Mouse (Mus musculus) ovary, postnatal 36 days (tissue): ENCODE measurements around the gene B9d1.
A peak's percentile ranks its signal among the peaks of the same experiment; 100 is the strongest.

Experiments
- DNase-seq: peaks from one replicate; pipeline ENCODE4 v3.0.0; 2022; ENCODE audit warnings: low spot score, mixed read lengths

The B9d1 gene

GRCm38 (mm10) chr11:61504713-61505257 is at the start of gene B9d1:
B9d1 (plus strand) TSS chr11:61505144.
- peak; percentile 92 for DNase-seq

GRCm38 (mm10) chr11:61464071-61464470 is 40.9 kb upstream of the B9d1 start:
- no peak for DNase-seq

GRCm38 (mm10) chr11:61465422-61465821 is 39.5 kb upstream of the B9d1 start:
- DNase-seq = no peak

- no peak for DNase-seq
Measured at GRCm38 (mm10) chr11:61468534-61468933, 36.4 kb upstream of the B9d1 start.

DNA sequence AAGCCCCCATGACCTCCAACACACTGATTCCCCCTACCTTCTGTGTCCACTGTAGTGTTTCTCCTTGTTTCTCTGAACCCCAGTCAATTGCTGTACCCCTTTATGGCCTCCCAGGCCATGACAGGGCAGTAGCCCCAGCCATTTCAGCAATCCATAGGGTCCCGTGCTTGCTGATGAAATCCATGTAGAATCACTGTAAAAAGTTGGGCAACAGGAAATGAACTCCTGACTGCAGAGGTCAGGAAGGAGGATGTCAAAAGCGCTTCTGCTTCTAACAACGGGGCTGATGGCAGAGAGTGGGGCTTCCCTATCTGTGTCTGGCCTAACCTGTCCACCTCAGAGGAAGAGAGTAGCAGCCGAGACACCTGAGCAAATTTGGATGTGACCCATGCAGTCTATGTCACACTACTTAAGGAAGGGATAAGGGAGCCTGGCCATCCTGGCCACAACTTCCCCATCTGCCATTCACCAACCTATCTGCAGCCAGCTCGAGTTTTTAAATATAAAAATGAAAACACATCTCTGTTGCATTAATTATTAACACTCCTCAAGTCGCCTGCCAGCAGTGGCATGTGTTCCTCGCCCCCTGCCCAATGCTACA is 35.5 kb upstream of the B9d1 start:
- no peak for DNase-seq

- DNase-seq = no peak
Measured at GRCm38 (mm10) chr11:61470880-61471279, 34.1 kb upstream of the B9d1 start.

DNA sequence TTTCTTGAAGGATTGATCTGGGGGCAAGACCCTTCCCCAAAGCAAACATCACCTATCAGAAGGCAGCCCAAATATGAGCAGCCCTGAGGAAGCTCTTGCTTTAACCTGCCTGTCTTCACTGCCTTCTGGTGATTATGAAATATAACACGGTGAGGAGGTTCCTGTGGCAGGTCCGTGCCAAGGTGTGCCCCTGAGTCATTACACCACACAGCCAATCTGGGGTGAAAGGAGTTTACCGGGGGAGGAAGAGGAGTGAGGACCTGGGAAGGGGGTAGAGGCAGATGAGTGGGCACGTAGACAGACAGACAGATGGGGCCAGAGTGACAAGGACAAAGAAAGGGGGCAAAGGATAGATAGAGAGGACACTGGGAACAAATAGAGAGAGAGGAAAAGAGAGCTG is 31.3 kb upstream of the B9d1 start:
- DNase-seq = no peak

DNA sequence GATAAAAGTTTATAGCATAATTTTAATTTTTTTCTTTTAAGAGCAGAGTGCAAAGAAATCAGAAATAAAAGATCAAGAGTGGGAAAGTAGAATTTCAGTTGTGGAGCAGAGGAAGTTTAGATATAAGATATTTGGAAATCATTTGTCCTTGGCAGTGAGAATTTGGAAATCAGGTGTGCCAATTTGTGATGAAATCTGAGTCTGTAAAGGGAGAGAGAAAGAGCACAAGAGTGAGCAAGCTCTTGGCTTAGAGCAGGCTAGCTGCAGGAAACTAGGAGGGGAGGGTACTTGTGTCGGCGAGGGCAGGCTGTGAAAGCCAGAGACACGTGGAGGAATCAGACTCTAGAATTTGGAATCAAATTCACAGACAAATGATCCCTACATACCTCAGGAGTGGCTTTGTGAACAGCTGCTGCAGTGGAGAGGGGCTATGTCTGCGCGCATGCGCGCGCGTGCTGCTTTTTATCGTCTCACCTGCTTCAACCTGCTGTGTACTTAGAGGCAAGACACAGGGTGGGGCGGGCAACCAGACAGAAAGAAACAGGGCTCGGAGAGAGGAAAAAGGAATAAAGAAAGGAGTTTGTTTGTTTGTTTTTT is 28.1 kb upstream of the B9d1 start:
- DNase-seq = no peak

DNA sequence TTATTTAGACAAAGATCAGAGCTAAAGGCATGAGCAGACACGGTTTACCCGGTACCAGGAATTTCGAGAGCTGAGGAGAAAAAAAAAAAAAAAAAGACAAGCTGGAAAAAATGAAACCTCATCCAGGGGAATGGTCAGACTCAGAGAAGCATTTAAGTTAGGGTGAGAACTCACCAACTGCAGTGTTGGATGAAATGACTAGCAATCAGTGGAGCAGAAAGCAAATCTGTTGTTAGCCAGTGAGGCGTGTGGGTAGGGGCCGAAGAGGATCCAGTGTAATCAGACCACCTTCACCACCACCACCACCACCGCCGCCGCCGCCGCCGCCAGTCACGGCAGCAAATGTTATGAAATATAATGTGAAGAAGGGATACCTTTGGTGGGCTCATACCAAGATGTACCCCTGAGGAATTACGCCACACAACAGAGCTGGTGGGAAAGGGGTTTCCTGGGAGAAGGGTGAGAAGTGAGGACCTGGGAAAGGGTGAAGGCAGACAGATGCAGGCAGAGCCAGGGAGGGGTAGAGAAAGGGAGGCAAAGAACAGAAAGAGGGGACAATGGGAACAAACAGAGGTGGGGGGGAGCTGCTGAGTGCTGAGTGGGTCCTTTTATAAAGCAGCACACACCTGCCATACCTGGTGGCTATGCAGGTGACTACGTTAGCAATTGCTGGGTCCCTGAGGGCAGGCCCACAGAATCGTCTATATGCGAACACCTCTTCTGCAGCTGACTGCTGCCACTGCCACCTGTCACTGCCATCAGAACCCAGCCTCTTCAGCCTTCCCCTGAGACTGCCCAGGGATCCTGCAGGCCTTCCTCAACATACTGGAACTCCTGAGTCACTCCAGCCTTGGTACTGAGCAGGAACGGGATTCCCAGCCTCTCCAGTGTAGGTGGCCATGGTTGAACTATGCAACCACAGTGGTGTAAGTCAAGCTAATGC is 27.1 kb upstream of the B9d1 start:
- no peak for DNase-seq

- no peak for DNase-seq
Measured at GRCm38 (mm10) chr11:61478788-61479187, 26.2 kb upstream of the B9d1 start.

DNA sequence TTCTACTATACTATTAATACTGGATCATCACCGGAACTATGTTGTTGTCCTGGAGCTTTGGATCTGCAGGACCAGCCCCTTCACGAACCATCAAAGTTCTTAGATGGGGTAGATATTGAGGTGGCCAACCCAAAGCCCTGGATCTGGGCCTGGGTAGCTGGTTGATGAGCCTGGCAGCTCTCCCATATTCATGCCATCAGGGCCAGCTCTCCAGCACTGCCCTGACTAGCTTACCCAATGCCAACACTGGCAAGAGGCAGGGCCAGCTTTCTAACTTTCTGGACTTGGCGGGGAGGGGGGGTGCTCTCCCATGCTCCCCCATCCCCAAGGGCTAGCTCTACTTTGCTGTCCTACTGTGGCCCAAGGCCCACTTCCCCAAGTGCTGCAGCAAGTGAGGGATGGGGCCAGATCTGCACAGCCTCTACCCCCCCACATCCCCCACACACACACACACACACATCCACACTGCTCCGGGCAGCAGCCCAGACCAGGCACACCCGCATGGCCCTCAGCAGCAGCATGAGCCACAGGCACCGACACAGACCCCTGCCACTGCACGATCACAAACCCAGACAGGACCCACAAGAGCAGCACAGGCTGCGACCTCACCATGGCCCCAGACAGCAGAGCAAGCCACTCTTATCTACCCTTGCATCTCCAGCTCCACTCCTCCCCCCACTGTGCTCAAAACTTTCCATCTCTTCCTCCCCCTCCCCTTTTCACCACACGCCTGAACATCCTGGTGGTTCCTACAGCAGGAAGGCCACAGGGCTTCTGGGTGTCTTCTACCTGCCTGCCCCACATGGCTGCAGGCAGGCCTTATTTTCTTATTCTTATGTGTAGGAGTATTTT is 23.5 kb upstream of the B9d1 start:
- DNase-seq = no peak

DNA sequence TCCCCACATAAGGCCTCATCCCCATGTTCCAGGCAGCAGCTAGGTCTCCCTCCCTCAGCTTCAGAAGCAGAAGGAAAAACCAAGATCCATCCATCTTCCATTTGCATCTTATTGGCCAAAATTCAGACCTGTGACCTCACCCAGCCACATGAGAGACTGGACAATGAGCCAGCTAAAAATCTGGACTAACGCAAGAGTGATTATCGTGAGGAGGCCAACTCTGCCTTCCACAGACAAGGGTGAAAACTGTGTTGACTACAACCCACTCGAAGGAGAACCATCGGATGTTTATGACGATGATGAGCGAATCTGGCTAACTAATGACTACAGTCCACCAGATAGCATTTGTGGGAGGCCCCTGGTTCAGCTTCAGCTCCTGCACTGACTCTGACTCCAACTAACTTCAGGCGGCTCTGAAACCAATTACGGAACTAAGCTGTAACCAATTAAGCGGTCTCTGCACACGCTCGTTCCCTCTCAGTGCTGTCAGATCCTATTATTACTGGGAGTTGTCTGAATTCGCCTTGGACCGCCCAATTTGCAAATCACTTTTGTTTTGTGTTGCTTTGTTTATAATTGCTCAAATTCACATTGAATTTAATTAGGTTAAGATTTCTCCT is 21.6 kb upstream of the B9d1 start:
- DNase-seq = no peak

GRCm38 (mm10) chr11:61484256-61484612 is 20.7 kb upstream of the B9d1 start:
- DNase-seq = no peak

- DNase-seq = no peak
Measured at GRCm38 (mm10) chr11:61484613-61485540, 20.1 kb upstream of the B9d1 start, which contains the start of gene Mfap4. Mfap4 (plus strand) TSS chr11:61485431.

- no peak for DNase-seq
Measured at GRCm38 (mm10) chr11:61485541-61486457, 19.1 kb upstream of the B9d1 start.

- DNase-seq = no peak
Measured at GRCm38 (mm10) chr11:61486458-61487219, 18.3 kb upstream of the B9d1 start.

GRCm38 (mm10) chr11:61487401-61487800 is 17.5 kb upstream of the B9d1 start:
- peak; percentile 57 for DNase-seq

DNA sequence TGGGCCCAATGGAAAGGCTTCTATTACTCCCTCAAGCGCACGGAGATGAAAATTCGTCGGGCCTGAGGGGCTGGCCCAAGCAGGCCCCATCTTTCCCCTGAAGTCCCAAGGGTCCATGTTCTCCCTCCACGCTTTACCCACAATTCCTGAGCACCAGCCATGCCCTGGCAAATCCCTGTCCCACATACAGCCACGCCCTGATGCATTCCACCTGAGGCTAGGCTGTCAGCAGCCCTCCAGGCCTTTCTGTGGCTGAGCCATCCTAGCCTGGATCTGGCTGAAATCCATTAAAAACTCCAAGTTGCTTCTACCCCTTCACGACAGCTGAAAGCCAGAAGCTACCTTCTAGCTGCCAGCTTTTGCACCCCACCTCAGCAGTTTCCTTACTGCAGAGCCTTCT is 17.0 kb upstream of the B9d1 start:
- DNase-seq = no peak
